Mouse (Mus musculus) lung, embryonic 16.5 days (tissue): ENCODE results near the gene Ubr3. TPM values are rescaled to one million over a fixed set of nuclear protein-coding genes. Genes with fewer than 3 reads are reported as not detected.

Experiments used
- ATAC-seq: fragments of 200-750 bp; cut with Nextera tagmentation; 2 replicates; pipeline ENCODE4 v1.8.0; 2017; ENCODE audit warnings: low read depth, mild to moderate bottlenecking, moderate library complexity
- H3K27ac ChIP-seq: fragments of 300-500 bp; sonication (generic); 2 replicates; pipeline ENCODE4 v1.5.1; 2014; ENCODE audit warnings: mild to moderate bottlenecking, control low read depth, low read length
- H3K27me3 ChIP-seq: fragments of 300-500 bp; sonication (generic); 2 replicates; pipeline ENCODE4 v1.6.1; 2014; ENCODE audit warnings: low read depth, low read length, mixed read lengths; ENCODE audit not compliant: control insufficient read depth, insufficient read depth
- H3K36me3 ChIP-seq: fragments of 300-500 bp; sonication (generic); 2 replicates; pipeline ENCODE4 v1.6.1; 2014; ENCODE audit warnings: low read length; ENCODE audit not compliant: control insufficient read depth, insufficient read depth
- H3K4me1 ChIP-seq: fragments of 300-500 bp; sonication (generic); replicated peaks from 2 replicates; pipeline ENCODE4 v1.6.1; 2014; ENCODE audit warnings: low read length, mixed read lengths; ENCODE audit not compliant: control insufficient read depth, insufficient read depth
- H3K4me2 ChIP-seq: fragments of 300-500 bp; sonication (generic); 2 replicates; pipeline ENCODE4 v1.6.1; 2014; ENCODE audit warnings: low read depth, low read length, control low read depth
- H3K4me3 ChIP-seq: fragments of 300-500 bp; sonication (generic); 2 replicates; pipeline ENCODE4 v1.5.1; 2014; ENCODE audit warnings: mild to moderate bottlenecking, low read length, control low read depth
- H3K9ac ChIP-seq: fragments of 300-500 bp; sonication (generic); 2 replicates; pipeline ENCODE4 v1.6.1; 2014; ENCODE audit warnings: low read length, control low read depth
- H3K9me3 ChIP-seq: fragments of 300-500 bp; sonication (generic); 2 replicates; pipeline ENCODE4 v1.6.1; 2016; ENCODE audit warnings: low read length; ENCODE audit not compliant: control insufficient read depth
- WGBS: fragments of 180-500 bp; shearing (Covaris S2); extraction: QIAGEN DNeasy Blood & Tissue Kit; methylation state at CpG from one replicate; pipeline ENCODE4 v1.1.7; 2014; 5-methylcytosine and 5-hydroxymethylcytosine counted together
- polyA plus RNA-seq: library from polyadenylated mRNA; unstranded; fragments of >200 nt; fragmentation: Nextera tagmentation; extraction: Ambion mirVana; gene quantifications from 2 replicates; pipeline ENCODE4 v1.2.1, GENCODE M21; 2015

The Ubr3 gene
- polyA plus RNA-seq, result 10.4 and 12.7 TPM in 2 replicates

DNA sequence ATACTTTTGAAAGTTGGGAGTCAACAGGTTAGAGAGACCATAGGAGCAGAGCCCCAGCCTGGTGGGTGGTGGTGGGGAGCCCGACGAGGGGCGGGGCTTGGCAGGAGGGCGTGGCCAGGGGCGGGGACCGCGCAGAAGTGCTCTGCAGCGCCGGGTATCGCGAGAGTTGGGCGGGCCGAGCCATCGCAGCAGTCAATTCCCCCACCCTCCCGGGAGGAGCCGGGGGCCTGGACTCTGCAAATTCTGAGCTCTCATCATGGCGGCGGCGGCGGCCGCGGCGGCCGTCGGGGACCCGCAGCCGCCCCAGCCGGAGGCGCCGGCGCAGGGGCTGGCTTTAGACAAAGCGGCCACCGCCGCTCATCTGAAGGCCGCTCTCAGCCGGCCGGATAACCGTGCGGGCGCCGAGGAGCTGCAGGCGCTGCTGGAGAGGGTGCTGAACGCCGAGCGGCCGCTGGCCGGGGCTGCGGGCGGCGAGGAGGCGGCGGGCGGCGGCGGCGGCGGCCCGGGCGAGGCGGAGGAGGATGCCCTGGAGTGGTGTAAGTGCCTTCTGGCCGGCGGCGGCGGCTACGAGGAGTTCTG lies at the start of gene Ubr3:
TSS of gene Ubr3 (plus strand) at position 208 of the 579 bp plus-strand sequence.
- Histone ChIP-seq H3K4me3 (peak within 1 kb of the TSS; percentile 99), H3K36me3 (no peaks in the 10 kb centered on the region), H3K9me3 (no peaks in the 10 kb centered on the region), H3K27ac (peak within 1 kb of the TSS; percentile 89), H3K9ac (peak within 1 kb of the TSS; percentile 99), H3K4me2 (peak within 1 kb of the TSS; percentile 81), H3K4me1 (peaks cover 5% of the 10 kb centered on the region), H3K27me3 (no peaks in the 10 kb centered on the region)
- under 1% methylated on average over 36 of the region's 65 CpGs for WGBS
- peak; percentile 99 for ATAC-seq

DNA sequence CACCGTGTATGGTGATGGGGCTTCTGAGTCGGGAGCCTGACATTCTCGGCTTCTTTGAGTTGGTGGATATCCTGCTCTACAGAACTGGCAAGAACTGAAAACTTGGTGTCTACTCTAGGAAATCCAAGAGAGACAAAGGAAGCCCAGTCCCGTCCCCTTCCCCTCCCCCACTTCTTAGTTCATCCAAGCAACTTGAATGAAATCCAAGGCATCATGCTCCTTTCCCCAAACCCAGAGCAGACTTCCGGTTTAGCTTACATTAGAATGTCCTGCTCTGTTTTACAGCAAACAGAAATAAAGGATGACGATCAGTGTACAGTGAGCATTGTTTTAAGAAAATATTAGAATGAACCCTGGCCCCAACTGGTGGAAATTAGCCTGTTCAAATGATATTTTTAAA lies 47.8 kb upstream of the Ubr3 start:
- Histone ChIP-seq H3K4me2 (no peak overlapping the region), H3K27me3 (no peaks in the 10 kb centered on the region), H3K4me3 (no peak overlapping the region), H3K27ac (peak overlapping the region; percentile 80), H3K4me1 (peaks cover 7% of the 10 kb centered on the region; the same call in 1 of the 2 replicates), H3K36me3 (no peaks in the 10 kb centered on the region), H3K9ac (no peak overlapping the region), H3K9me3 (no peaks in the 10 kb centered on the region)
- peak; percentile 70 for ATAC-seq
- 50% methylated on average over 6 of the region's 6 CpGs for WGBS

DNA sequence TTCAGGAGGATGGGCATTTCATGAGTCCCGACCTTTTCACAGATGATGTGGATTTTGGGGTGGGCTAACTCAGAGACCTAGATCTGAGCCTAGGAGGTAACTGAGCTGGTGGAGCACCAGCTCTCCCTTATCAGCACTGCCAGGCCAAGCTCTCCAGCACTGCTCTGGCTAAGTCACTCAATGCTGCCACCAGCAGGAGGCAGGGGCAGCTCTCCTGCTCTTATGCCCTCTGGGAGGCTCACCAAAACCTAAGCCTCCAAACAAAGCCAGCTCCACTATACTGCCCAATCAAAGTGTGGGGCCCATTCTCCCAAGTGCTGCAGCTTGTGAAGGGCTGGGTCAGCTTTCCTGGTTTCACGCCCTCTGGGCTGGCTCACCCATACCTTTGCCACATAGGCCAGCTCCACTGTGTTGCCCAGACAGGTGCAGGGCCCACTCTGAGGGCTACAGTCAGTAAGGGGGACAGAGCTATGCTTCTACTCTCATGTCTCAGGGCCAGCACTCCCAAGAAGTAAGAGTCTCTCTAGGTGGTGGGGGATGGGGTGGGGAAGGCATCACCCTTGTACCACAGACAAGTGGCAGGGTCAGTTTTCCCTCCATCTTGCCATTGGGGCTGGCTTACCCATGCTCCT lies 45.5 kb upstream of the Ubr3 start:
- Histone ChIP-seq H3K36me3 (no peaks in the 10 kb centered on the region), H3K27ac (no peak overlapping the region), H3K4me2 (no peak overlapping the region), H3K4me3 (no peak overlapping the region), H3K4me1 (peaks cover 7% of the 10 kb centered on the region; the same call in 1 of the 2 replicates), H3K9ac (no peak overlapping the region), H3K9me3 (no peaks in the 10 kb centered on the region), H3K27me3 (no peaks in the 10 kb centered on the region)
- 61% methylated on average over 2 of the region's 2 CpGs for WGBS
- no peak for ATAC-seq

DNA sequence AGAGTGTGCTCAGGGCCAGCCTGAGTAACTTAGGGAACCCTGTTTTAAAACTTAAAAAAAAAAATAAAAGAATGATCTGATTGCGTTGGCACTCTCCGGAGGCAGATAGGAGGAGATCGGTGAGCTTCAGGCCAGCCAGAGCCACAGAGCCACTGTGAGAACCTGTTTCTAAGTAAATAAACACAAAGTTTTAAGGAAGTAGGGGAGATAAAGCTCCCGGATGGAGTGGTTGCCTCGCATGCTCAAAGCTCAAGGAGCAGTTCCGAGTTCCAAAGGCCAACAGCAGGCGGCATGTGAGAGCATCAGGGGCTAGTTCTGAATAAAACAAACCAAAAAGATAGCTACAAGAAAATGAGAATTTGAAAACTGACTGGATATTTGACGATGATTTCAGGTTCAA lies 40.7 kb upstream of the Ubr3 start:
- 15% methylated on average over 8 of the region's 8 CpGs for WGBS

DNA sequence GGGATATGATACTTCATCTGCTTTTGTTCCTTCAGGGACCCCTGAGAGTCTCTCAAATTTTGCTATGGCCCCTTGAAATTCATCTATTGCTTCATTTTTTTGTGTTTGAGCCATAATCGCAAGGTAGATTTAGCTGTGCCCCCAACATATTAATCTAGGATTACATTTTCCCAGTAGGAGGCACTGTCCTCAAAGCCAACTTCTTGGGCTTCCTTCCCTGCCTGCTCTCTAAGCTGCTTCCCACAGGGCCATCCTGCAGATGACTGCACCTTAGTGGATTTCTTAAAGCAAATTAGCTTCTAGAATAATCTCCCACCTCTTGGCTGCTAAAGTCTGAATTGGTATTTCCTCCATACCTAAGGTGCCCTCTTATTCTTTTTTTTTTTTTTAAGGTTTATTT lies 39.2 kb upstream of the Ubr3 start:
- ATAC-seq, result no peak
- Histone ChIP-seq H3K4me2 (no peak overlapping the region), H3K27me3 (no peaks in the 10 kb centered on the region), H3K9me3 (no peaks in the 10 kb centered on the region), H3K36me3 (no peaks in the 10 kb centered on the region), H3K4me1 (peaks cover 3% of the 10 kb centered on the region), H3K27ac (no peak overlapping the region), H3K9ac (no peak overlapping the region), H3K4me3 (no peak overlapping the region)
- 77% methylated on average over 1 of the region's 1 CpGs for WGBS

More for the DNA sequence above, 40.7 kb upstream of the Ubr3 start:
- Histone ChIP-seq H3K9ac (no peak overlapping the region), H3K9me3 (no peaks in the 10 kb centered on the region), H3K27me3 (no peaks in the 10 kb centered on the region), H3K4me2 (no peak overlapping the region), H3K27ac (no peak overlapping the region), H3K4me3 (no peak overlapping the region), H3K36me3 (no peaks in the 10 kb centered on the region), H3K4me1 (peaks cover 3% of the 10 kb centered on the region; the same call in 1 of the 2 replicates)
- 0 out of 2 replicates have a peak, but pooled peaks have one; percentile 14 for ATAC-seq

DNA sequence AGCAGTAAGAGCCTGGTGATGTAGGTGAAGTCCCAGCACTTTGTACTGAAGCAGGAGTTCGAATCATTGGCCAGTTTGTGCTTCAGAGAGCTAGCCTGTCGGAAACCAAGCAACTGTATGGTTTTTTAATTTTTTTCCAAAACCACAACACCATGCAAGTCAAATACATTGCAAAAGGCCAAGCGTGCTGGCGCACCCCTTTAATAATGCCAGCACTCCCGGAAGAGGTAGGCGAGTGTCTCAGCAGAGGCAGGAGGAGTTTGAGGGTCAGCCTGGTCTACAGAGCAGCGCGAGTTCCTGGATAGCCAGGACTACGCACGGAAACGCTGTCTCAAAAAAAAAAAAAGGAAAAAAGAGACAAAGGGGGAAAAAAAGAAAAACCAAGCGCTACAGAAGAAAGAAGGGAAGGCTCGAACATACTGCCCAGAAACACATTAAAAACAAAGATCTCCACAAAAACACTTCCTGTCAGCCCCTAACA lies 36.0 kb upstream of the Ubr3 start:
- ATAC-seq, result peak; percentile 67
- WGBS, result 12% methylated on average over 13 of the region's 13 CpGs
- H3K27me3 ChIP-seq, result no peaks in the 10 kb centered on the region

DNA sequence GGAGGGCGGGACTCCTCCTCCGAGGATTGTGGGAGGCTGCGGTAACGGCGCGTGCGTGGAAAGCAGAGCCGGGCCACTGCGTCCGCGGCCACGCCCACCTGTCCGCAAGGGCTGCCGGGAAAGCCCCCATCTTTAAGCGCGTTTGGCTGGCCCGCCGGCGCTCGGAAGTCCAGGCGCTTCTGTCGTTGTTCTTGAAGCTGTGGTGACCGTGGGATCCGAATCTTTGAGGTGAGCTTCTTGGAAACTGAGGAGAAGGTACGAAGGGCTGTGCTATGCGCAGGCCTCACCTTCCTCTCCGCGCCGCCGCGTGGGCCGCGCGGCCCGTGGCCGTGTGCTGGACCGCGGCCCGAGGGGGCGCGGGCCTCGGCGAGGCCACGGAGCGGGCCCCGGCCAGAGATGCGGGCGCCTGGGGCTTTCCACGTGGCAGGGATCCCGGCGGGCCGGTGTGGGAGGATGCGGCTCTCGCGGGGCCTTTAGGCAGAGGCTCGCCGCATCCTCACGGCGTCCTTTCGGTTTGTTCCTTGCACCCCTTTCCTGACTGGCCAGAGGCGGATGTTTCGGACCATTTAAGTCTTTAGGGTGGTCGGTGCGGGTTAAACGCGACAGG lies 35.5 kb upstream of the Ubr3 start, which contains the start of gene Ssb:
TSS of gene Ssb (plus strand) at position 78 of the 607 bp plus-strand sequence.
- WGBS, result under 1% methylated on average over 64 of the region's 66 CpGs
- no peaks in the 10 kb centered on the region for H3K9me3 ChIP-seq
- H3K4me1 ChIP-seq, result peaks cover 3% of the 10 kb centered on the region
- ATAC-seq, result peak; percentile 99
- H3K27me3 ChIP-seq, result no peaks in the 10 kb centered on the region
- peak within 1 kb of the TSS; percentile 76 for H3K4me2 ChIP-seq
- H3K27ac ChIP-seq, result peak within 1 kb of the TSS; percentile 95
- H3K36me3 ChIP-seq, result peaks cover 6% of the 10 kb centered on the region
- H3K9ac ChIP-seq, result peak within 1 kb of the TSS; percentile 99
- peak within 1 kb of the TSS; percentile 100 for H3K4me3 ChIP-seq

More for the DNA sequence above, 36.0 kb upstream of the Ubr3 start:
- Histone ChIP-seq H3K27ac (peak overlapping the region; percentile 95), H3K9ac (peak overlapping the region; percentile 99), H3K4me2 (peak overlapping the region; percentile 65), H3K4me1 (peaks cover 3% of the 10 kb centered on the region), H3K36me3 (peaks cover 2% of the 10 kb centered on the region; the same call in 1 of the 2 replicates), H3K9me3 (no peaks in the 10 kb centered on the region), H3K4me3 (peak overlapping the region; percentile 100)

DNA sequence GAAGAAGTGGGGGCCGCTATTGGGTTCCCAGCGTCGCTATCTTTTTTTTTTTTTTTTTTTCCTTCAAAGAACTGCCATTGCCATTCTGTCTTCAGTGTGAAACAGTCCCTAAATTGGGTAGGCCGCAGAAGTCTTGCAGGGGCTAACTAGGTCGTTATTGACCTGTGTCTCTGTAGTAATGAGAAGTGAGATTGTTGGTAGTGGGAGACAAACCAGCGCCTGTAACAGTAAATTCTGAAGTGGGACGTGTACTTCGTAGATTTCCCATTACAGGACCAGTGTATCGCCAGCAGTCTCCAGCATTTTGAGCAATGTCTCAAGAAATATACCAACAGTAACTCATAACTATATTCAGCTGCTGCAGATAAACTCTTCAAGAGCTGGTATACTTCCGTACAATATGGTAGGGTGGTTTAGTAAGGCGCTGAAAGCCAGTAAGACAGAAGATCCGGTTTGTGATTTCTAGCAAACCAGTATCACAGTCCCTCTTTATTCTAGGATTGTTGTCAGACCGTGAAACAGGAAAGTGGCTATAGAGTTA lies 34.9 kb upstream of the Ubr3 start:
- Histone ChIP-seq H3K4me1 (peaks cover 3% of the 10 kb centered on the region), H3K27me3 (no peaks in the 10 kb centered on the region), H3K9ac (peak overlapping the region; percentile 99), H3K36me3 (peaks cover 9% of the 10 kb centered on the region), H3K4me3 (peak overlapping the region; percentile 100), H3K9me3 (no peaks in the 10 kb centered on the region), H3K27ac (peak overlapping the region; percentile 95; the same call in 1 of the 2 replicates), H3K4me2 (peak overlapping the region; percentile 76)
- 1% methylated on average over 13 of the region's 13 CpGs for whole genome bisulfite sequencing
- no peak for ATAC-seq

DNA sequence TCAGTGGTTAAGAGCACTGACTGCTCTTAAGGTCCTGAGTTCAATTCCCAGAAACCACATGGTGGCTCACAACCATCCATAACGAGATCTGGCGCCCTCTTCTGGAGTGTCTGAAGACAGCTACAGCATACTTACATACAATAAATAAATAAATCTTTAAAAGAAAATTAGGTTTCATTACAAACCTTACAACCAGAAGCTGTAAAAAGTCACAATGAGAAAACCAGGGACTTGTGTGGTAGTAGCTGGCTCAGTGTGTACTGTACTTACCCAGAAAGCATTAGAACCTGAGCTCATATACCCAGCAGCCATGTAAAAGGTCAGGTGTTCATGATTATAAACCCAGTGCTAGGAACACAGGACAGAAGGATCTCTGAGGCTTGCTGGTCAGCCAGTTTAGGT lies 13.1 kb upstream of the Ubr3 start:
- Histone ChIP-seq H3K9me3 (no peaks in the 10 kb centered on the region), H3K36me3 (no peaks in the 10 kb centered on the region), H3K4me2 (no peak overlapping the region), H3K27ac (no peak overlapping the region), H3K4me3 (no peak overlapping the region), H3K27me3 (no peaks in the 10 kb centered on the region), H3K9ac (no peak overlapping the region), H3K4me1 (peaks cover 5% of the 10 kb centered on the region)
- no peak for ATAC-seq
- 66% methylated on average over 2 of the region's 2 CpGs for WGBS
